Mouse (Mus musculus) embryonic fibroblast, embryonic 13.5 days (primary cell): ENCODE results near the gene Fchsd2.

Experiments used
- CTCF ChIP-seq: IDR thresholded peaks from 2 replicates; pipeline ENCODE4 v1.5.1; 2011; ENCODE audit warnings: mild to moderate bottlenecking, control low read depth, low read length, moderate library complexity, borderline replicate concordance; ENCODE audit not compliant: insufficient read depth
- POLR2A ChIP-seq: IDR thresholded peaks from 2 replicates; pipeline ENCODE4 v1.6.1; 2011; ENCODE audit warnings: low read depth, mild to moderate bottlenecking, control low read depth, low read length, moderate library complexity

- no peak for TF ChIP-seq POLR2A
- no peak for TF ChIP-seq CTCF
These were observed 179.9 kb downstream of the Fchsd2 start for GRCm38 (mm10) chr7:101272466-101273160.
